Mouse (Mus musculus): ENCODE measurements around the gene Rars.

DNA sequence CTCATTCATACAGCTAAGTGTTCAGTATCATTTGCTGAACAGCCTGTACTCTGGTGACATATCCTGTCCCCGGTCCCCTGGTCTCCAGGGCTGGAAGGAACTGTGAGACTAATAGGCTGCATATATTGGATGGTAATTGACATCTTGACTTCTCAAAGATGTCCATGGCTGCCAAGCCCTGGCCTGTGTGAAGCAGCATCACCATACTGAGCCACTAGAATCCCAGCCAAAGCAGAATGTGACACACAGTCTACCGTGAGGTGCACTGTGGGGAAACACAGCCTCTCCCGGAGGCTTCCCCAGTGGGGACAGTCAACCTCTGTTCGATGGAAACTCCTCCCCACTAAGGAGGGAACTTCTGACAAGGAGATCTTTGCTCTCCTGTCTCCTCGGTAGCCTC is 20.6 kb upstream of the Rars start:
- TF ChIP-seq CTCF (IDR thresholded peaks at IDR 0.05; ENCODE audit: insufficient read depth, low read depth, low read length) (no peak), POLR2A (IDR thresholded peaks at IDR 0.05; ENCODE audit: insufficient read depth, low read depth, low read length) (no peak)

Measured in olfactory bulb, adult 2 months (tissue).